In genomic region chr7:140036281-140037170, GRCm38 (mm10) we compare ENCODE assay signal across 8 mouse cellular contexts. TPM values are rescaled to one million over a fixed set of nuclear protein-coding genes. Genes with fewer than 3 reads are reported as not detected.
DNase-seq lines count a peak whose midpoint lies in the region; ATAC-seq and TF ChIP-seq lines count a peak whose summit lies in the region.

Gene Zfp511, plus strand, starts transcription at chr7:140036391.
Gene Tubgcp2, minus strand, starts transcription at chr7:140036669.

- peak; percentile 98 for ATAC-seq in embryonic facial prominence, embryonic 14.5 days (ENCODE audit: low read depth)
- peak; percentile 96 for ATAC-seq in limb, embryonic 13.5 days (ENCODE audit: low FRiP score, low read depth)
- peak; percentile 97 for ATAC-seq in midbrain, embryonic 16.5 days

- 2% methylated on average over 40 of the region's 69 CpGs for WGBS in embryonic facial prominence, embryonic 14.5 days
- 1% methylated on average over 68 of the region's 69 CpGs for WGBS in heart, adult 2 months
- WGBS in limb, embryonic 13.5 days: 1% methylated on average over 69 of the region's 69 CpGs
- 1% methylated on average over 69 of the region's 69 CpGs for WGBS in midbrain, embryonic 16.5 days

- peak within 1 kb of the TSS; percentile 94 for H3K27ac ChIP-seq in embryonic facial prominence, embryonic 14.5 days (replicated peaks; ENCODE audit: low read depth, low read length)
- H3K27ac ChIP-seq in heart, adult 2 months: peak within 1 kb of the TSS; percentile 96
- peak within 1 kb of the TSS; percentile 88 for H3K27ac ChIP-seq in limb, embryonic 13.5 days
- peak within 1 kb of the TSS; percentile 93 for H3K27ac ChIP-seq in midbrain, embryonic 16.5 days (ENCODE audit: low read length)

- TF ChIP-seq CTCF in heart, adult 2 months (IDR thresholded peaks at IDR 0.05): no peak

- H3K4me3 ChIP-seq in embryonic facial prominence, embryonic 14.5 days (ENCODE audit: low read depth, low read length): peak within 1 kb of the TSS; percentile 82
- H3K4me3 ChIP-seq in heart, adult 2 months: peak within 1 kb of the TSS; percentile 70
- peak within 1 kb of the TSS; percentile 93 for H3K4me3 ChIP-seq in limb, embryonic 13.5 days
- H3K4me3 ChIP-seq in midbrain, embryonic 16.5 days (ENCODE audit: low read depth, low read length): peak within 1 kb of the TSS; percentile 89

- no peaks in the 10 kb centered on the region for H3K9me3 ChIP-seq in embryonic facial prominence, embryonic 14.5 days (ENCODE audit: control insufficient read depth, low read length)
- H3K9me3 ChIP-seq in limb, embryonic 13.5 days: no peaks in the 10 kb centered on the region
- H3K9me3 ChIP-seq in midbrain, embryonic 16.5 days (replicated peaks; ENCODE audit: control insufficient read depth, low read length, poor library complexity, severe bottlenecking): no peaks in the 10 kb centered on the region

- H3K9ac ChIP-seq in embryonic facial prominence, embryonic 14.5 days (ENCODE audit: low read depth, low read length): peak within 1 kb of the TSS; percentile 91
- peak within 1 kb of the TSS; percentile 68 for H3K9ac ChIP-seq in heart, adult 2 months (ENCODE audit: low read depth, low read length)
- H3K9ac ChIP-seq in limb, embryonic 13.5 days: peak within 1 kb of the TSS; percentile 91
- peak within 1 kb of the TSS; percentile 95 for H3K9ac ChIP-seq in midbrain, embryonic 16.5 days (ENCODE audit: low read depth, low read length)

- intact Hi-C loops in heart, adult 2 months (cut with DNase I): loop anchor here (1.0 to 5.0 kb wide), 2 partner anchors 65 to 101 kb away; partner anchors contain the start of gene Mtg1

- no peaks in the 10 kb centered on the region for H3K79me2 ChIP-seq in heart, adult 2 months (replicated peaks; ENCODE audit: control insufficient read depth, insufficient read depth, low read length)

- TF ChIP-seq POLR2A in heart, adult 2 months (IDR thresholded peaks at IDR 0.05; ENCODE audit: insufficient read depth, low read depth, low read length): peak; percentile 68

- no peak for TF ChIP-seq EP300 in heart, adult 2 months (IDR thresholded peaks at IDR 0.05; ENCODE audit: insufficient read depth, low read depth, low read length)

- H3K4me1 ChIP-seq in embryonic facial prominence, embryonic 14.5 days (ENCODE audit: control insufficient read depth, insufficient read depth, low read length): peaks cover 10% of the 10 kb centered on the region
- H3K4me1 ChIP-seq in heart, adult 2 months (ENCODE audit: control insufficient read depth, insufficient read depth, low read length): peaks cover 4% of the 10 kb centered on the region
- peaks cover 21% of the 10 kb centered on the region for H3K4me1 ChIP-seq in limb, embryonic 13.5 days
- H3K4me1 ChIP-seq in midbrain, embryonic 16.5 days (ENCODE audit: control insufficient read depth, insufficient read depth, low read length): peaks cover 22% of the 10 kb centered on the region

- peak within 1 kb of the TSS; percentile 80 for H3K4me2 ChIP-seq in embryonic facial prominence, embryonic 14.5 days (ENCODE audit: low read depth, low read length)
- H3K4me2 ChIP-seq in limb, embryonic 13.5 days (replicated peaks): peak within 1 kb of the TSS; percentile 87
- peak within 1 kb of the TSS; percentile 97 for H3K4me2 ChIP-seq in midbrain, embryonic 16.5 days (ENCODE audit: low read length)

- DNase-seq in 3T3-L1 (ENCODE audit: low read depth, low spot score): peak; percentile 97
- peak; percentile 85 to 95 for DNase-seq in adrenal gland, postnatal 4 days (ENCODE audit: low spot score in 2 of 2)
- peak; percentile 98 for DNase-seq in embryonic facial prominence, embryonic 14.5 days (ENCODE audit: low spot score)
- DNase-seq in heart, adult 2 months: peak; percentile 96
- peak; percentile 96 to 97 for DNase-seq in kidney, adult 8-10 months
- DNase-seq in spleen, postnatal 10 days (ENCODE audit: low spot score in 2 of 2): peak; percentile 91 to 97

- no peaks in the 10 kb centered on the region for H3K27me3 ChIP-seq in embryonic facial prominence, embryonic 14.5 days (replicated peaks; ENCODE audit: control insufficient read depth, insufficient read depth, low read length)
- no peaks in the 10 kb centered on the region for H3K27me3 ChIP-seq in heart, adult 2 months (ENCODE audit: control insufficient read depth, insufficient read depth, low read length)
- H3K27me3 ChIP-seq in limb, embryonic 13.5 days: no peaks in the 10 kb centered on the region
- no peaks in the 10 kb centered on the region for H3K27me3 ChIP-seq in midbrain, embryonic 16.5 days (ENCODE audit: control insufficient read depth, insufficient read depth, low read depth, low read length)

- peaks cover 34% of the 10 kb centered on the region for H3K36me3 ChIP-seq in embryonic facial prominence, embryonic 14.5 days (ENCODE audit: control insufficient read depth, insufficient read depth, low read length)
- no peaks in the 10 kb centered on the region for H3K36me3 ChIP-seq in heart, adult 2 months (ENCODE audit: control insufficient read depth, insufficient read depth, low read length)
- peaks cover 43% of the 10 kb centered on the region for H3K36me3 ChIP-seq in limb, embryonic 13.5 days
- peaks cover 22% of the 10 kb centered on the region for H3K36me3 ChIP-seq in midbrain, embryonic 16.5 days (ENCODE audit: control insufficient read depth, insufficient read depth, low read length)

RNA-seq across cellular contexts. Expression of gene Zfp511, which starts in this region (rescaled TPM):
- 10 to 100 TPM; 20.2 to 21.9 TPM for total RNA-seq in adrenal gland, postnatal 4 days (2021)
- polyA plus RNA-seq in embryonic facial prominence, embryonic 14.5 days (2014; fragmentation: Nextera tagmentation; extraction: Ambion mirVana): 31.1 and 31.4 TPM in 2 replicates
- 10 to 100 TPM in 1 of 2 experiments, 1 to 10 TPM in 1; 8.5 to 11.1 TPM for total RNA-seq in heart, adult 2 months (2021)
- polyA plus RNA-seq in heart, adult 2 months (2012; rRNA removed): 20.8 and 21.2 TPM in 2 replicates
- polyA plus RNA-seq in limb, embryonic 13.5 days (2015; fragmentation: Nextera tagmentation; extraction: Ambion mirVana): 38.9 and 41.8 TPM in 2 replicates
- 55.9 and 56.5 TPM in 2 replicates for polyA plus RNA-seq in midbrain, embryonic 16.5 days (2015; fragmentation: Nextera tagmentation; extraction: Ambion mirVana)

RNA-seq across cellular contexts. Expression of gene Tubgcp2, which starts in this region (rescaled TPM):
- total RNA-seq in adrenal gland, postnatal 4 days (2021): 10 to 100 TPM; 53.7 to 55.8 TPM
- 46.2 and 58.5 TPM in 2 replicates for polyA plus RNA-seq in embryonic facial prominence, embryonic 14.5 days (2014; fragmentation: Nextera tagmentation; extraction: Ambion mirVana)
- total RNA-seq in heart, adult 2 months (2021): 10 to 100 TPM; 28.4 to 33.5 TPM
- 21.7 and 29.7 TPM in 2 replicates for polyA plus RNA-seq in heart, adult 2 months (2012; rRNA removed)
- polyA plus RNA-seq in limb, embryonic 13.5 days (2015; fragmentation: Nextera tagmentation; extraction: Ambion mirVana): 67.4 and 68.0 TPM in 2 replicates
- 58.0 and 61.0 TPM in 2 replicates for polyA plus RNA-seq in midbrain, embryonic 16.5 days (2015; fragmentation: Nextera tagmentation; extraction: Ambion mirVana)

Comparison
In these comparisons a context has a peak if more than half of its experiments do, and no peak if none do; other contexts are left out.
1. Peak in every context shown above with its lines: DNase-seq, ATAC-seq, H3K4me3 ChIP-seq and H3K27ac ChIP-seq.